Mouse (Mus musculus) CD8-positive naive resting alpha-beta T cell, adult 2 months (primary cell): Measurements from ENCODE around the gene 1700030J22Rik.

Experiments
- DNase-seq, 2 experiments: peaks; one replicate each; pipeline ENCODE4 v3.0.0; 2022; ENCODE audit warnings: low read depth in 2 of 2, low spot score in 2 of 2

The 1700030J22Rik gene

GRCm38 (mm10) chr8:116951778-116952177, 27.0 kb downstream of the 1700030J22Rik start:
- no peak for DNase-seq

DNA sequence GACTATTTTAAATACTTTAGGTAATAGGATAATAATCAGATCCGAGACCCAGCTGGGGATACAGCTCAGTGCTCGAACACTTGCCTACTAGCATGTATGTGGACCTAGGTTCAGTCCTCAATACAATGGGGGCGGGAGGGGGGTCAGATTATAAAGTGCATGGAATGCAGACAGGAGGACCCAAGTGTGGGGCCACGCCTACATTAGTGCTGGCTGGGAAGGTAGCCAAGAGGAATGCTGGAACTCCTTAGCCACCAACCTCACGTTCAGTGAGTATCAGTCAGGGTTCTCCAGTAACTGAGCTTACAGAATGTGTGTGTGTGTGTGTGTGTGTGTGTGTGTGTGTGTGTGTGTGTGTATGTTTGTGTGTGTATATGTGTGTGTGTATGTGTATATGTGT, 27.4 kb downstream of the 1700030J22Rik start:
- no peak for DNase-seq

DNA sequence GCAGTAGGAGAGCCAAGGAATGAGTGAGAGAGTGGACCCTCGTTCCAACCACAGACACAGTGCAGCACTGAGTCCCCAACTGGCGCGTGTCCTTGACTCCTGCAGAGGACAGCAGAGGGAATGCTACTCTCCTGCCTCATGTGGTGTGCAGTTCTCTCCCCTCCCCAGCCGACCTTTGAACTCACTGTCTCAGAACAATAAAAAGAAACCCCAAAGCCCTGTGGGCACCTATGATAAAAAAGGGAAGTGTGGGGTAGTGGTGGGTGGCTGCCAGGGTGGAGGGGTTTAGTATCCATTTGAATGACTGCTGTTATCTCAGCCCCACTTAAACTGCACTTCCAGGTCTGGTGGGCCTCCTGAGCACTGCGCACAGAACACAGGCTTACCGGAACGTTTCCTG, 31.2 kb downstream of the 1700030J22Rik start:
- DNase-seq: no peak

- no peak for DNase-seq
These were observed 31.9 kb downstream of the 1700030J22Rik start for GRCm38 (mm10) chr8:116946851-116947250.

- DNase-seq: peak; percentile 10 to 27
These were observed 32.4 kb downstream of the 1700030J22Rik start for GRCm38 (mm10) chr8:116946268-116946838.

DNA sequence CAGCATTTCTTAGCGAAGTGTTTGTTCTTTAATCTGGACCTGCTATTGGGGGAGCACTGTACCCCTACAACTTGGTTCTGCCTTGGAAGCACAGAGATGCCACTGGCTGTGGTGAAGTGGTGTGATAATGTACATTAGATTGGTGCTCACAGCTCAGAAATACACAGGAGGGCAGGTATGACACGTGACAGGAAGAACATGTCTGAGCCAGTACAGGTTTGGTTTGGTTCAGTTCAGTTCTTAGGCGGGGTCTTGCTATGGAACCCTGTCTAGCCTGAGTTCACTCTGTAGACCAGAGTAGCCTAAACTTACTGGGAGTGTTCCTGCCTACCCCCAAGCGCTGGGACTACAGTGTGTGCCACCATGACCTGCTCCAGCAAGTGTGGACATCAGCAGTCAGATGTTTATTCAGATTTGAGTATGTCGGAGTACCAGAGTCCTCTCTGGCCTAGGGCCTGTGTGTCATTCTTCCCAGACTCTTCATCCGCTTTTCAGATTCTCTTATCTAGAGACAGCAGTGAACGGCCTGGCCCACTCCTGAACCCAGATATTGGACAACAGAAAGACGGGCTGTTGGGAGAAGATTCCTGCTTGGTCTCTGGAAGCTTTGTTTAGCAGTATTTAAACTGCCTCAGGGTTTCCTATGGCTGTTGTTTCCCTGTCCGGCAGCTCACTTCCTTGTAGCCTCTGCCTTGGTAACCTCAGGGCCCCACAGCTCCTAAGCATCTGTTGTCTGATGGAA, 33.4 kb downstream of the 1700030J22Rik start:
- DNase-seq: no peak

DNA sequence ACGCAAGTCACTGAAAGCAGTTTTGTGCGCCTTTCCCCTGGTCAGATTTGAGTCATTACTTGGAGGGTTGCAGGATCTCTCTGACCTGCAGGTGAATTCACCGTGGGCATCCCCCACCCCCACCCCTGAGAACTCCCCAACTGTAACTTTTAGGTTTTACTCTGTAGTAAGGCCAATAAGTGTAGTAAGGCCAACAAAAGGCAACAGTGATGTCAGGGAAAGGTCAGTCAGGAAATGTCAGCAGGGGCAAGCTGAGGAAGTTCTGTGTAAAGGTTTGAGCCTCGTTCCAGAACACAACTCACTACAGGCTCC, 34.4 kb downstream of the 1700030J22Rik start:
- no peak for DNase-seq

- DNase-seq: peak; percentile 11 to 21
These were observed 35.0 kb downstream of the 1700030J22Rik start for GRCm38 (mm10) chr8:116943555-116944384.

GRCm38 (mm10) chr8:116943161-116943554, 35.6 kb downstream of the 1700030J22Rik start, which contains the start of gene Atmin:
Gene Atmin (plus strand): TSS chr8:116943393.
- DNase-seq: peak; percentile 42

DNA sequence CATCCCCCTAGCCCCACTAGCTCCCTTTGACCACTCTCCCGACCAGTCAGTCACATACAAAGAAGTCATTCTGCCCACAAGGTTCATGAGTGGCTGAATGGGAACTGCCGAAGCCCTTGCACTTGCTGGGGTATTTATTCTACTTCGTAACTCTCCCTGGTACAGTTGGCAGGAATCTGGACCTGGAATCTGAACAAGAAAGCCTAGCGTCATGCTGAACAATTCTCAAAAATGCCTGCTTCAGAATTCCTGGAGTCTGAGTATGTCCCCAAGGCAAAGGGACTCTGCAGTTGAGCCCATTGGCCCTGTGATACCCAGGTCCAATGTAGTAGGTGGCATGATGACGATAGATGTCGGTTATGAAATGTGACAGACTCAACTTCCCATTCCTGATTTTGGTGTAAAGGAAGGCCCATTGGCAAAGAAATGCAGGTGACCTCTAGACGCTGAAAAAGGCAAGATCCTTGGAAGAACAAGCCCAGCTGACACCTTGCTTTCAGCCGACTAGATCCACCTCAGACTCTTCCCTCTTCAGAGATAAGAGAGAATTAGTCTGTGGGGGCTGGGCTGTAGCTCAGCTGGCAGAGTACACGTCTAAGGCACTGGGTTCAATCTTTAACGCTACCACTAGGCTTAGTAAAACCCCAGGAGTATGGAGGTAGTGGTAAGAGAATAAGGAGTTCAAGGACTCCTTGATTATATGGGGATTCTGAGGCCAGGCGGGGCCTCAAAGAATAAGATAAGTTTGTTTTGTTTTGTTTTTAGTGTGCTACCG, 36.3 kb downstream of the 1700030J22Rik start:
- no peak for DNase-seq

- DNase-seq: no peak
These were observed 43.3 kb downstream of the 1700030J22Rik start for GRCm38 (mm10) chr8:116935506-116935905.

DNA sequence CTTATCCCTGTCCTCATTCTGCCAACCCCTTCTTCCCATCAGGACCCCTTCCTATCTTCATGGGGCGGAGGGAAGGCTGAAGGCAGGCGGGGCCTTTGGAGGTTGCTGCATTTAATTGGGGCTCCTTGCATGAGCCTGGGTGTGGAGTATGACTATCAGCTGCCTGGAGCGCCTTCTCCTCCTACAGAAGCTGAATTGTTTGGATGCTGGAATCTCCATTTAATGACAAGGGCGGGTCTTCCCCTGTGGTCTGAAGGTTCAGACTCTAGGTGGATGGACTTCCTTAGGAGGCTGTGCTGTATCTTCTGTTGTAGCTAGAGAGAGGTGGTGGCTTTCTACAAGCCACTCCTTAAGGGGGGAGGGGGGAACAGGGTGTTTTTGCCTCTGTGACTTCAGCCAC, 43.8 kb downstream of the 1700030J22Rik start:
- DNase-seq: no peak

GRCm38 (mm10) chr8:116928588-116928987, 50.2 kb downstream of the 1700030J22Rik start:
- no peak for DNase-seq

DNA sequence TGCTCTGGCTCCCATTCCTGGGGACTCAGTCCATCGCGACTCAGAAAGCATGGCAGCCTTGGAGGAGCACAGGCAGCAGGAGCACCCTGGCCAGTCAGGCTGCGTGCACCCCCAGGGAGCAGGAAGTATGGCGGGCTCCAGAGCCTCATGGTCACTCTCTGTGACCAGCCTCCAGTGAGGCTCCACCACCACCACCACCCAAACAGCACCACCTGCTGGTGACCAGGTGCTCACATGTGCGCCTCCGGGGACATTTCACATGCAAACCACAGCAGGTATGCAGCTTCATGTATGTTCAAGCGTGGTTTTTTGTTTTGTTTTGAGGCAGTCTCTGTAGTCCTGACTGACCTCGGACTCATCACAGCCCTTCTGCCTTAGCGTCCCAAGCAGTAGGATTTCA, 50.9 kb downstream of the 1700030J22Rik start:
- DNase-seq: peak; percentile 52 to 63

DNA sequence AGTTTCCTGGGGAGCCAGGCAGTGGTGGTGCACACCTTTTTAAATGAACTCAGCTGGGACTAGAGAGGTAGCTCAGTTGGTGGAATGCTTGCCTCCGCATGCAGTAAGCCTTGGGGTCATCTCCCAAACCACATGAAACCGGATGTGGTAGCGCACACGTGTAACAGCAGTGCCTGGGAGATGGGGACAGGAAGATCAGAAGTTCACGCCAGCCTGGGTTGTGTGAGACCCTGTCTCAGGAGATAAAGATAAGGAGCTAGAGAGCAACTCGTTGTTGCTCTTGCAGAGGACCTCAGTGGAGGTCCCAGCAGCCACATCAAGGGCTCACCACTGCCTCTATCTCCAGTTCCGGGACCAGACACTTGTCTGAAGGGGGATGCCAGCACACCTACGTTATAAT, 55.2 kb downstream of the 1700030J22Rik start:
- DNase-seq: peak in 1 of 2 experiments; percentile 14

DNA sequence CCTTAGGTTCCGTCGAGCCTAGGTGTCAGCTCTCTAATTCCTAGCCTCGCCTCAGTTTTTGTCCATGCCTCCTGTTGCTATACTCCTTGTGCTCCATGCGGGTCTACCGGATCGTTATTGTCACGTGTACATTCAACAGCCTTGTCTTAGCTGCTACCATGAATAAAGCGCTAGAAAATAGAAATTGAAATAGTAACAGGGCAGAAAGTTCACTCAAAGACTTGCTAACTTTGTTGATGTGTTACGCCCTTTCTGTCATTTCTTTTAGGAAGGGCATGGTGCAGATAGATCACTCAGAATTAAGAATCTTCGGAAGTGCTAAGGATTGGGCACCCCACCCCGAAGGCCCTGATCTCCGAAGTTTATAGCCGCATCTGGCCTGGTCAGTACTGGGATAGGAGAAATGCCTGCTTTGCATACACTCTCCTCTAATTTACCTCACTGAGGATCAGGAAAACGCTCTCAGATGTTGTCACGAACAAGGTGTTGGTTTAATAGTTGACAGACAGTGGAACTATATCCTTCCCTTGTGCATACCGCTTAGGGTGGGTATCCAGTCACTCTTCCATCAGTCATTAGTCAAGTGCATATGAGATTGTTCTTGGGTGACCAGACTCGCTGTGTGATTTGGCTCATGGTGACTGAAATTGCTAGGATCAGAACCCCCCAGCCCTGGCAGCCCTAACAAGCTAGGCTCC, 56.5 kb downstream of the 1700030J22Rik start:
- DNase-seq: no peak

GRCm38 (mm10) chr8:116921337-116922059, 57.3 kb downstream of the 1700030J22Rik start, which contains the start of the genes Cmc2 and Cenpn:
Gene Cmc2 (minus strand): TSS chr8:116921455.
Gene Cenpn (plus strand): TSS chr8:116921730.
- DNase-seq: peak; percentile 86 to 89

DNA sequence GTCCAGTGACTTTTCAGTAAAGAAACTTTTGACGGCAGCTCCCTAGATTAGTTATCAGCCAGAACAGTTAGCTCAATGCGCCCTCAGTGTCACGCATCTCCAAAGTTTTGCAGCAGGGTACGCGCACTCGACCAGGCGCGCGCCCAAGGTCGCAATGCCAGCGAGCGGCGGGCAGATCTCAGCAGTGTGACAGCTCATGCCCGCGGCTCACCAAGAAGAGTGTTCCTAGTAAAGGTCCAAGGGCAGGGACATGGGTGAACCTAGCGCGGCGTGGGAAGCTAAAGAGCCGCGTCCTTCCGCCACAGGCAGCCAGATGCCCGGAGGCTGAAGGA, 57.8 kb downstream of the 1700030J22Rik start:
- DNase-seq: peak in 1 of 2 experiments; percentile 26
